Mouse (Mus musculus) liver, embryonic 16.5 days (tissue): ENCODE measurements at regions not wholly inside any gene's neighbourhood (a gene's known extent, or its start where the extent isn't known, plus 50 kb on each side); places are given as distances from the start of the nearest gene placed in this dataset.
"Not testable (repeated sequence)": the region's sequence is repeated elsewhere in the genome, so short reads cannot be mapped to it uniquely, and the experiment has no call there.

Source experiments
- ATAC-seq: fragments of 200-750 bp; cut with Nextera tagmentation; 2 replicates; pipeline ENCODE4 v1.8.0; 2017; ENCODE audit warnings: low read depth, mild to moderate bottlenecking, moderate number of reproducible peaks, moderate library complexity
- H3K27ac ChIP-seq: fragments of 300-500 bp; sonication (generic); 2 replicates; pipeline ENCODE4 v1.5.1; 2014; ENCODE audit warnings: mild to moderate bottlenecking, low read length
- H3K27me3 ChIP-seq: fragments of 300-500 bp; sonication (generic); 2 replicates; pipeline ENCODE4 v1.6.1; 2014; ENCODE audit warnings: low read depth, low read length, mixed read lengths; ENCODE audit not compliant: control insufficient read depth, insufficient read depth
- H3K36me3 ChIP-seq: fragments of 300-500 bp; sonication (generic); 2 replicates; pipeline ENCODE4 v1.6.1; 2014; ENCODE audit warnings: mild to moderate bottlenecking; ENCODE audit not compliant: control insufficient read depth, insufficient read depth
- H3K4me1 ChIP-seq: fragments of 300-500 bp; sonication (generic); 2 replicates; pipeline ENCODE4 v1.6.1; 2014; ENCODE audit warnings: low read depth, low read length, mixed read lengths; ENCODE audit not compliant: control insufficient read depth
- H3K4me2 ChIP-seq: fragments of 300-500 bp; sonication (generic); 2 replicates; pipeline ENCODE4 v1.6.1; 2014; ENCODE audit warnings: low read depth, low read length, mixed read lengths
- H3K4me3 ChIP-seq: fragments of 300-500 bp; sonication (generic); 2 replicates; pipeline ENCODE4 v1.5.1; 2014; ENCODE audit warnings: low read depth, mild to moderate bottlenecking, low read length
- H3K9ac ChIP-seq: fragments of 300-500 bp; sonication (generic); 2 replicates; pipeline ENCODE4 v1.6.1; 2014; ENCODE audit warnings: low read depth, low read length
- H3K9me3 ChIP-seq: fragments of 300-500 bp; sonication (generic); replicated peaks from 2 replicates; pipeline ENCODE4 v1.6.1; 2016; ENCODE audit warnings: low read length; ENCODE audit not compliant: control insufficient read depth
- WGBS: fragments of 180-500 bp; shearing (Covaris S2); extraction: QIAGEN DNeasy Blood & Tissue Kit; methylation state at CpG from one replicate; pipeline ENCODE4 v1.1.7; 2014; ENCODE audit not compliant: insufficient replicate concordance; 5-methylcytosine and 5-hydroxymethylcytosine counted together

DNA sequence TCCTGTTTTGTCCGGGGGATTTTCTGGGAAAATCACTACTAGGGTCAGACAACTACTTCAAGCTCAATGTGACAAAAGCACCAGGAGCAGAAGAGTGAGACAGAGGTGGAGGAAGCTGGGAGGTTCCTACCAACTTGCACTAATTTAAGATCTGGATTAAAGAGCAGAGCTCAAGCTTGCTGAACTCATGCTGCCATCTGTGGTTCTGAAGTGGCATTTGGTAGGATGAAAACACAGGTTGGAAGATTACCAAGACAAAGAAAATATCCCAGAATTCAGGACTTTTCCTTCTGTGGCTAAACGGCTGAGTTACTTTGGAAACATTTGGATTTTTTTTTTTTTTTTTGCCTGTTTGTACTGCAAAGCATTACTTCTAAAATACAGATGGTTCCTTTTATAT is 190.9 kb downstream of the Plppr4 start:
- Histone ChIP-seq H3K36me3 (no peaks in the 10 kb centered on the region), H3K27ac (no peak overlapping the region), H3K9me3 (no peaks in the 10 kb centered on the region), H3K4me2 (no peak overlapping the region), H3K27me3 (no peaks in the 10 kb centered on the region), H3K9ac (no peak overlapping the region), H3K4me1 (no peaks in the 10 kb centered on the region), H3K4me3 (no peak overlapping the region)
- no peak for ATAC-seq
- WGBS = 55% methylated on average over 2 of the region's 2 CpGs

DNA sequence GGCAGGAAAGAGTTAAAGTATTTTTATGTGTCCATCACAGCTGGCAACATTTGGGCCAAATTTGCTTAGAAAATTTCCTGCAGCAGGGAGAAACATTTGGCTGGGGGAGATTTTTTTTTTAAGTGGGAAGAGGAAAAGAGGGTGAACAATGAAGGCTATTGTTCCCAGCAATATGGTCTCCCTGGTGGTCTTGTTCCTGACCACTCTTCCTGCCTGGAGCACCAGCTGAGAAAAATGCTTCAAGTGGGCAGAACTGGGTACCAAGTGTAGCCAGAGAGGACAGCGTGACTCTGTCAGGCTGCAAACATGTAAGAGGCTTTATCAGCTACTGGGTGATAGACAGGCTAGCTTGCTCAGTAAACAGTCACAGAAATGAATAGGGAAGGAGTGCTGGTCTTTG is 194.3 kb upstream of the Palmd start:
- Histone ChIP-seq H3K4me2 (no peak overlapping the region), H3K9me3 (no peaks in the 10 kb centered on the region), H3K27me3 (no peaks in the 10 kb centered on the region), H3K9ac (no peak overlapping the region), H3K4me3 (no peak overlapping the region), H3K36me3 (no peaks in the 10 kb centered on the region), H3K4me1 (no peaks in the 10 kb centered on the region), H3K27ac (no peak overlapping the region)
- no peak for ATAC-seq
- 12% methylated on average over 1 of the region's 1 CpGs for WGBS

DNA sequence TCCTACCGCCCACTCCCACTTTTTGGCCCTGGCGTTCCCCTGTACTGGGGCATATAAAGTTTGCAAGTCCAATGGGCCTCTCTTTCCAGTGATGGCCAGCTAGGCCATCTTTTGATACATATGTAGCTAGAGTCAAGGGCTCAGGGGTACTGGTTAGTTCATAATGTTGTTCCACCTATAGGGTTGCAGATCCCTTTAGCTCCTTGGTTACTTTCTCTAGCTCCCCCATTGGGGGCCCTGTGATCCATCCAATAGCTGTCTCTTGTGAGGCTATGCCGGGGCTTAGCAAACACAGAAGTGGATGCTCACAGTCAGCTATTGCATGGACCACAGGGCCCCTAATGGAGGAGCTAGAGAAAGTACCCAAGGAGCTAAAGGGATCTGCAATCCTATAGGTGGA is 191.9 kb upstream of the Palmd start:
- H3K27me3 ChIP-seq, H3K27ac ChIP-seq, H3K9me3 ChIP-seq, H3K4me1 ChIP-seq, H3K4me3 ChIP-seq, H3K4me2 ChIP-seq, H3K36me3 ChIP-seq, ATAC-seq, H3K9ac ChIP-seq: not testable (repeated sequence)
- WGBS = 53% methylated on average over 3 of the region's 3 CpGs

DNA sequence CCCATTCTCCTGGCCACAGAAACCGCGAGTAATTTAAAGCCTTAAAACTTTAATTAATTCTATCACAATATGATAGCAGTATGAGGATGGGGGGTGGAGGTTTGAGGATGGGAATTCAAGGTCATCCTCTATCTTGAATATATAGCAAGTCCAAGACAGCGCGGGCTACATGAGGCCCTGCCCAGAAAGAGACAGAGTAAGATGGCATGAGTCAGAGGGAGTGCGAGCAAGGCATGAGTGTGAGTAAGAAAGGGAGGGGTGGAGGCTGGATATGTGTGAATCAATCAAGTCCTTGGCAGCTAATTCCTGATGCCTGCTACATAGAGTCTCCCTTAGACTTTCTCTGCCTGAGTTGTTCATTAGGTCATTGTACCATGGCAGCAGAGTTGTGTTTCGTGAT is 186.5 kb upstream of the Palmd start:
- Histone ChIP-seq H3K4me1 (no peaks in the 10 kb centered on the region), H3K4me3 (no peak overlapping the region), H3K4me2 (no peak overlapping the region), H3K9ac (no peak overlapping the region), H3K27ac (no peak overlapping the region), H3K27me3 (no peaks in the 10 kb centered on the region), H3K36me3 (no peaks in the 10 kb centered on the region), H3K9me3 (no peaks in the 10 kb centered on the region)
- WGBS = 69% methylated on average over 6 of the region's 6 CpGs
- ATAC-seq = no peak

DNA sequence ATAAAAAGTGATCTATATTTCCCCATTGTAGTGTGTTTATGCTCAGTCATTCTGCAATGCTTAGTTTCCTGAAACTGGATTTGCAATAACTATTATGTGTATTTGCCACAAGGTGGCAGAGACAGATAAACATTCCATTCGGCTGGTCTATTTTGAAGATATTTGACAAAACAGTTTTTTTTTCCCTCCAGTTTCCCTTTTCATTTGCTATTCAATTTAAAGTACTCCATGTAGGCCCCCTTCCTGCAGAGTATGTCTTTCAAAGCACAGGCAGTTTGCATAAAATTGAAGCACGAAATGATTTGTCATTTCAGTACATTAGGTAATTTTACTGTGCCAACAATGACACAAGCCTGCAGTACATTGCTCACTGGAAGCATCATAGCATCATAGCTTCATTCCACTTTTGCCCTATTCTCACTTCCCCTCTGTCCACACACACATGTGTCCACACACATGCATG is 184.3 kb upstream of the Palmd start:
- H3K27me3 ChIP-seq = no peaks in the 10 kb centered on the region
- no peak overlapping the region for H3K9ac ChIP-seq
- ATAC-seq = no peak
- H3K36me3 ChIP-seq = no peaks in the 10 kb centered on the region
- no peak overlapping the region for H3K27ac ChIP-seq
- H3K4me1 ChIP-seq = no peaks in the 10 kb centered on the region
- H3K9me3 ChIP-seq = no peaks in the 10 kb centered on the region
- 36% methylated on average over 2 of the region's 2 CpGs for WGBS
- H3K4me2 ChIP-seq = no peak overlapping the region
- H3K4me3 ChIP-seq = no peak overlapping the region

DNA sequence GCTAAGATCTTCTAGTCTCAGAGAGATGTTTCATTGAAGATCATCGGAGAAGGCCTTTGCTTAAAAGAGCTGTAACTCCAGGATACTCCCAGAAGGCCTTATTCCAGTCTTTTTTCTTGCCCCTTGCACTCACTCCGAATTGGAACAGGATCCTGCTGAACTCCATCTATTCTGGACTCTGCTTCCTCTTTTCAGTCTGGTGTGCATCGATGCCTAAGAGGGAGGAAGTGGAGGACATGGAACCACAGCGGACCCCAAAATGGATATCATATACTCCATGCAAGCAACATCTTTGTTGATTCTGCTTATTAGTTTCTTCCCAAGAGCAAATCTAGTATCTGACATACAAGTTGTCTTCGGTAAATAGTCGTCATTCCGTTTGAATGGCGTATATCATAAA is 183.6 kb upstream of the Palmd start:
- Histone ChIP-seq H3K4me1 (no peaks in the 10 kb centered on the region), H3K4me3 (no peak overlapping the region), H3K27ac (no peak overlapping the region), H3K4me2 (no peak overlapping the region), H3K36me3 (no peaks in the 10 kb centered on the region), H3K27me3 (no peaks in the 10 kb centered on the region), H3K9me3 (no peaks in the 10 kb centered on the region), H3K9ac (no peak overlapping the region)
- ATAC-seq = no peak
- 57% methylated on average over 8 of the region's 8 CpGs for WGBS

DNA sequence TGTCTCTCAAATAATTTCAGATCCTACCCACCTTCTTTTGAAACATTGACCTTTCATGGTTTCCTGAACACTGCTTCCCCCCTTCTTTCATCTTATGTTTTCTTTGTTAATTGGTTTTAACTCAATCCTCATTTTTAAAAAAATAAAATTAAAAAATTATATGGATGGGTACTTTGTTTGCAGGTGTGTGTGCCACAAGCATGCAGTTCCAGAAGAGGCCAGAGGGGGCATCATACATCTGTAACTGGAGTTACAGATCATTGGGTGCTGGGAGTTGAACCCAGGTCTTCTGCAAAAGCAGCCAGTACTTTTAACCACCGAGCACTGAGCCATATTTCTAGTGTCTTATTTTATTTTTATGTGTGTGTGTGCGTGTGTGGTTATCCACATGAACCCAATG is 178.6 kb upstream of the Palmd start:
- H3K4me2 ChIP-seq = no peak overlapping the region
- H3K9ac ChIP-seq = no peak overlapping the region
- H3K9me3 ChIP-seq = no peaks in the 10 kb centered on the region
- H3K4me1 ChIP-seq = no peaks in the 10 kb centered on the region
- H3K36me3 ChIP-seq = no peaks in the 10 kb centered on the region
- 58% methylated on average over 2 of the region's 2 CpGs for WGBS
- H3K27ac ChIP-seq = no peak overlapping the region
- H3K4me3 ChIP-seq = no peak overlapping the region
- H3K27me3 ChIP-seq = no peaks in the 10 kb centered on the region
- ATAC-seq = no peak

DNA sequence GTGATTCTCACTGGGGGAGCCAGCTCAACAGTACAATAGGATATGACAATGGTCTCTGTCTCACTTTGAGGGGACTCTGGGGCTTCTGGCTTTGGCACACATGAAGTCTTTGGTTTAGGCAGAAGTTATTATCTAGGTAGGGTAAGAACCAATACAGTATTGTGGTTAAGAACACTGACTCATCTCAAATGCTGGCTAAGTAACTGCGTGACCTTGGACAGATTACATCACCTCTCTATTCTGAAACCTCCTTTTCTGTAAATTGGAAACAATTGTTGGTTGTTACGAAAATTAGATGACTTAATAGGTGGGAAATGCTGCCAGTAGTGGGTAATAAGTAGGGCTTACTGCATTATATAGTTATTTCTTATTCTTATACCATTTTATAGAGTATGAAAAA is 171.0 kb upstream of the Palmd start:
- no peak for ATAC-seq
- H3K4me2 ChIP-seq = no peak overlapping the region
- H3K36me3 ChIP-seq = no peaks in the 10 kb centered on the region
- no peak overlapping the region for H3K9ac ChIP-seq
- H3K27me3 ChIP-seq = no peaks in the 10 kb centered on the region
- H3K4me1 ChIP-seq = no peaks in the 10 kb centered on the region
- H3K4me3 ChIP-seq = no peak overlapping the region
- no peaks in the 10 kb centered on the region for H3K9me3 ChIP-seq
- 49% methylated on average over 2 of the region's 2 CpGs for whole genome bisulfite sequencing
- no peak overlapping the region for H3K27ac ChIP-seq

DNA sequence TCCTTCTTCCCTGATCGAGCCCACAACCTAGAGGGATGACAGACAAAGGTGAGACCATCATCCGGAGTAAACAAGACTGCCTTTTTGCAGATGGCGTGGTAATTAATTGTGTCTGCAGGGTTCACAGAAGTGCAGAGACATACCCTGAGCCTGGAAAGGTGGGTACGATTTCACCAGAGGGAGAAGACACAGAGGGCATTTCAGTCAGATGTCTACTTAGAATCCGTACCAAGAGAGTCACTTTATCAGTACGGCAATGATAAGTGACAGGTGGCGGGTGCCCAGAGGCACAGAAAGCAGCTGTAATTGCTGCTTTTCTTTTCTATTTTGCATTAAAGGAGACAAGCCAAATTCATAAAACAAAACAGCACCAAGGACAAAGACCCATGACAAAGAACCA is 169.9 kb upstream of the Palmd start:
- Histone ChIP-seq H3K9ac (no peak overlapping the region), H3K9me3 (no peaks in the 10 kb centered on the region), H3K4me3 (no peak overlapping the region), H3K36me3 (no peaks in the 10 kb centered on the region), H3K4me1 (no peaks in the 10 kb centered on the region), H3K27me3 (no peaks in the 10 kb centered on the region), H3K27ac (no peak overlapping the region), H3K4me2 (no peak overlapping the region)
- 59% methylated on average over 7 of the region's 7 CpGs for WGBS
- no peak for ATAC-seq

DNA sequence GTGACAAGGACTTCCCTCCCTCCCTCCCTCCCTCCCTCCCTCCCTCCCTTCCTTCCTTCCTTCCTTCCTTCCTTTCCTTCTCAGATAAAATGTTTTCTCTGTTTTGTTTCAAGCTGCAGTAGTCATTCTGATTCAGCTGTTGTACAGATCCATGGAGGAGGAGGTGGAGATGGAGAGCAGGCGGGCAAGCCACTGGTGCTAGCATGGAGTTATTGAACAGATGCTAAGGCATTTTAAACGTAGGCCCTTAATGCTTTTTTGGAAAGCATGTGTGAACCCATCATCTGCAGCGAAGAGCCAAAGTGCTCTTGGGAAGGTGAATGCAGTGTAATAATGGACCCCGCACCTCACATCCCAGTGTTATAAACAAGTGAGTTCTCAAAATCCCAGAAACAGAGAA is 164.1 kb upstream of the Palmd start:
- Histone ChIP-seq H3K4me2 (no peak overlapping the region), H3K27me3 (no peaks in the 10 kb centered on the region), H3K27ac (no peak overlapping the region), H3K4me1 (no peaks in the 10 kb centered on the region), H3K9me3 (no peaks in the 10 kb centered on the region), H3K9ac (no peak overlapping the region), H3K4me3 (no peak overlapping the region), H3K36me3 (no peaks in the 10 kb centered on the region)
- WGBS = 68% methylated on average over 4 of the region's 4 CpGs
- no peak for ATAC-seq
